Mouse (Mus musculus): ENCODE results near the gene Itpripl2. TPM values are rescaled to one million over a fixed set of nuclear protein-coding genes. Genes with fewer than 3 reads are reported as not detected.

Itpripl2 gene
- total and polyA plus RNA-seq, 3 experiments: not detected

- in situ Hi-C loops (cut with MboI; ENCODE audit: low pct_ligation_motif_present, low pct_unique_long_range_greater_than_20kb, low sequenced_read_pairs): no loop called here
- no peaks in the 10 kb centered on the region for H3K79me2 ChIP-seq (replicated peaks; ENCODE audit: control insufficient read depth, extremely low read depth, insufficient read depth, poor library complexity, severe bottlenecking)
- no peak overlapping the region for H3K9ac ChIP-seq (ENCODE audit: insufficient read depth, low read depth)
- H3K4me2 ChIP-seq (ENCODE audit: insufficient read depth, low read depth, poor library complexity, severe bottlenecking): no peak overlapping the region
- no peak overlapping the region for H3K27ac ChIP-seq (ENCODE audit: insufficient read depth, low read depth)
- peaks cover 2% of the 10 kb centered on the region for H3K27me3 ChIP-seq (replicated peaks)
- TF ChIP-seq HCFC1 (IDR thresholded peaks at IDR 0.05; ENCODE audit: low read depth, low read length): no peak
- no peaks in the 10 kb centered on the region for H3K36me3 ChIP-seq (replicated peaks in 1 of 2; ENCODE audit: control insufficient read depth in 1 of 2, insufficient read depth in 1 of 2, low read length in 1 of 2)
- dilution Hi-C loops (cut with MboI; ENCODE audit: extremely low pct_ligation_motif_present, extremely low pct_unique_long_range_greater_than_20kb, low sequenced_read_pairs): no loop called here
- peaks cover 0 to 4% of the 10 kb centered on the region in 2 experiments; a peak in 3 of 4 replicates for H3K4me1 ChIP-seq (ENCODE audit: control insufficient read depth in 1 of 2, insufficient read depth in 2 of 2)
- no peak overlapping the region for H3K4me3 ChIP-seq (replicated peaks in 1 of 3; ENCODE audit: low read depth in 2 of 3, low read length in 2 of 3, poor library complexity in 1 of 3)
- no peak for DNase-seq (ENCODE audit: extremely low read depth)
- no peaks in the 10 kb centered on the region for H3K9me3 ChIP-seq (replicated peaks; ENCODE audit: low read length)
Observed at GRCm38 (mm10) chr7:118447291-118448133, 44.3 kb downstream of the Itpripl2 start.

GRCm38 (mm10) chr7:118443895-118444485, 47.8 kb downstream of the Itpripl2 start:
- in situ Hi-C loops (cut with MboI; ENCODE audit: low pct_ligation_motif_present, low pct_unique_long_range_greater_than_20kb, low sequenced_read_pairs): loop anchor here (5.0 kb wide), 1 partner anchor 68 kb away; no protein-coding TSS in a partner anchor
- Histone ChIP-seq H3K4me3 (replicated peaks in 1 of 3; ENCODE audit: low read depth in 2 of 3, low read length in 2 of 3, poor library complexity in 1 of 3) (no peak overlapping the region), H3K4me1 (ENCODE audit: control insufficient read depth in 1 of 2, insufficient read depth in 2 of 2) (peaks cover 0 to 4% of the 10 kb centered on the region in 2 experiments; a peak in 3 of 4 replicates), H3K27ac (ENCODE audit: insufficient read depth, low read depth) (no peak overlapping the region), H3K79me2 (replicated peaks; ENCODE audit: control insufficient read depth, extremely low read depth, insufficient read depth, poor library complexity, severe bottlenecking) (no peaks in the 10 kb centered on the region), H3K9me3 (replicated peaks; ENCODE audit: low read length) (no peaks in the 10 kb centered on the region), H3K27me3 (replicated peaks) (peaks cover 9% of the 10 kb centered on the region), H3K4me2 (ENCODE audit: insufficient read depth, low read depth, poor library complexity, severe bottlenecking) (peak overlapping the region; percentile 7; the same call in 1 of the 2 replicates), H3K9ac (ENCODE audit: insufficient read depth, low read depth) (no peak overlapping the region), H3K36me3 (replicated peaks in 1 of 2; ENCODE audit: control insufficient read depth in 1 of 2, insufficient read depth in 1 of 2, low read length in 1 of 2) (no peaks in the 10 kb centered on the region)
- DNase-seq (ENCODE audit: extremely low read depth): no peak
- TF ChIP-seq ZNF384 (IDR thresholded peaks at IDR 0.05; ENCODE audit: low read depth, low read length) (peak; percentile 70), HCFC1 (IDR thresholded peaks at IDR 0.05; ENCODE audit: low read depth, low read length) (no peak)
- dilution Hi-C loops (cut with MboI; ENCODE audit: extremely low pct_ligation_motif_present, extremely low pct_unique_long_range_greater_than_20kb, low sequenced_read_pairs): no loop called here

- no peak overlapping the region for H3K27ac ChIP-seq (ENCODE audit: insufficient read depth, low read depth)
- peak; percentile 53 for DNase-seq (ENCODE audit: extremely low read depth)
- in situ Hi-C loops (cut with MboI; ENCODE audit: low pct_ligation_motif_present, low pct_unique_long_range_greater_than_20kb, low sequenced_read_pairs): loop anchor here (5.0 kb wide), 1 partner anchor 69 kb away; no protein-coding TSS in a partner anchor
- peaks cover 11% of the 10 kb centered on the region for H3K27me3 ChIP-seq (replicated peaks)
- no peaks in the 10 kb centered on the region for H3K36me3 ChIP-seq (replicated peaks in 1 of 2; ENCODE audit: control insufficient read depth in 1 of 2, insufficient read depth in 1 of 2, low read length in 1 of 2)
- peaks cover 0 to 4% of the 10 kb centered on the region in 2 experiments; a peak in 3 of 4 replicates for H3K4me1 ChIP-seq (ENCODE audit: control insufficient read depth in 1 of 2, insufficient read depth in 2 of 2)
- peak; percentile 54; the same call in 1 of the 2 replicates for TF ChIP-seq EP300 (IDR thresholded peaks at IDR 0.05; ENCODE audit: low read length)
- no peak for TF ChIP-seq TBP (conservative IDR thresholded peaks at IDR 0.05; ENCODE audit: low read depth, low read length)
- TF ChIP-seq IRF4 (IDR thresholded peaks at IDR 0.05; ENCODE audit: low read depth, low read length): peak; percentile 60; the same call in 1 of the 2 replicates
- no peak for TF ChIP-seq MXI1 (IDR thresholded peaks at IDR 0.05; ENCODE audit: low read depth, low read length)
- TF ChIP-seq CHD1 (IDR thresholded peaks at IDR 0.05; ENCODE audit: low read depth, low read length): no peak
- TF ChIP-seq MYC (IDR thresholded peaks at IDR 0.05; ENCODE audit: low read depth, low read length): no peak
- H3K79me2 ChIP-seq (replicated peaks; ENCODE audit: control insufficient read depth, extremely low read depth, insufficient read depth, poor library complexity, severe bottlenecking): no peaks in the 10 kb centered on the region
- H3K4me2 ChIP-seq (ENCODE audit: insufficient read depth, low read depth, poor library complexity, severe bottlenecking): peak overlapping the region; percentile 7
- no peaks in the 10 kb centered on the region for H3K9me3 ChIP-seq (replicated peaks; ENCODE audit: low read length)
- no peak overlapping the region for H3K4me3 ChIP-seq (replicated peaks in 1 of 3; ENCODE audit: low read depth in 2 of 3, low read length in 2 of 3, poor library complexity in 1 of 3)
- dilution Hi-C loops (cut with MboI; ENCODE audit: extremely low pct_ligation_motif_present, extremely low pct_unique_long_range_greater_than_20kb, low sequenced_read_pairs): no loop called here
- H3K9ac ChIP-seq (ENCODE audit: insufficient read depth, low read depth): no peak overlapping the region
Observed at GRCm38 (mm10) chr7:118443371-118443770, 48.4 kb downstream of the Itpripl2 start.
